Mouse (Mus musculus) lung, postnatal 0 days (tissue): ENCODE measurements around the gene Btbd11. TPM values are rescaled to one million over a fixed set of nuclear protein-coding genes. Genes with fewer than 3 reads are reported as not detected.
A peak's percentile ranks its signal among the peaks of the same experiment; 100 is the strongest.

Experiments
- ATAC-seq: fragments of 200-750 bp; cut with Nextera tagmentation; 2 replicates; pipeline ENCODE4 v1.8.0; 2017; ENCODE audit warnings: moderate library complexity
- DNase-seq: peaks from one replicate; pipeline ENCODE4 v3.0.0-alpha.2; 2016; ENCODE audit warnings: low spot score
- H3K27ac ChIP-seq: fragments of 300-500 bp; sonication (generic); 2 replicates; pipeline ENCODE4 v1.5.1; 2014; ENCODE audit warnings: antibody characterized with exemption, mild to moderate bottlenecking, low read length, mixed read lengths
- H3K27me3 ChIP-seq: fragments of 300-500 bp; sonication (generic); replicated peaks from 2 replicates; pipeline ENCODE4 v1.6.1; 2014; ENCODE audit warnings: low read length, mixed read lengths; ENCODE audit not compliant: insufficient read depth
- H3K36me3 ChIP-seq: fragments of 300-500 bp; sonication (generic); 2 replicates; pipeline ENCODE4 v1.6.1; 2014; ENCODE audit warnings: low read length, mixed read lengths; ENCODE audit not compliant: insufficient read depth
- H3K4me1 ChIP-seq: fragments of 300-500 bp; sonication (generic); 2 replicates; pipeline ENCODE4 v1.6.1; 2014; ENCODE audit warnings: antibody characterized with exemption, low read depth, low read length, mixed read lengths; ENCODE audit not compliant: insufficient read depth
- H3K4me2 ChIP-seq: fragments of 300-500 bp; sonication (generic); replicated peaks from 2 replicates; pipeline ENCODE4 v1.6.1; 2014; ENCODE audit warnings: low read depth, mild to moderate bottlenecking, low read length, moderate library complexity, mixed read lengths
- H3K4me3 ChIP-seq: fragments of 300-500 bp; sonication (generic); 2 replicates; pipeline ENCODE4 v1.5.1; 2014; ENCODE audit warnings: low read depth, low read length
- H3K9ac ChIP-seq: fragments of 300-500 bp; sonication (generic); replicated peaks from 2 replicates; pipeline ENCODE4 v1.6.1; 2014; ENCODE audit warnings: low read depth, mild to moderate bottlenecking
- H3K9me3 ChIP-seq: fragments of 300-500 bp; sonication (generic); 2 replicates; pipeline ENCODE4 v1.6.1; 2016; ENCODE audit warnings: low read length, mixed read lengths
- CTCF ChIP-seq: IDR thresholded peaks from 2 replicates; pipeline ENCODE4 v1.5.1; 2016; ENCODE audit warnings: antibody characterized with exemption, mild to moderate bottlenecking
- EP300 ChIP-seq: IDR thresholded peaks from 2 replicates; pipeline ENCODE4 v1.6.1; 2016; ENCODE audit warnings: antibody characterized with exemption, mild to moderate bottlenecking, control low read depth
- WGBS: fragments of 180-500 bp; shearing (Covaris S2); extraction: QIAGEN DNeasy Blood & Tissue Kit; methylation state at CpG from one replicate; pipeline ENCODE4 v1.1.7; 2014; 5-methylcytosine and 5-hydroxymethylcytosine counted together
- polyA plus RNA-seq: library from polyadenylated mRNA; unstranded; fragments of >200 nt; fragmentation: Nextera tagmentation; extraction: Ambion mirVana; gene quantifications from 2 replicates; pipeline ENCODE4 v1.2.1, GENCODE M21; 2015

The Btbd11 gene
- polyA plus RNA-seq, 1 experiment from 2014 or later, result 0.98 TPM

DNA sequence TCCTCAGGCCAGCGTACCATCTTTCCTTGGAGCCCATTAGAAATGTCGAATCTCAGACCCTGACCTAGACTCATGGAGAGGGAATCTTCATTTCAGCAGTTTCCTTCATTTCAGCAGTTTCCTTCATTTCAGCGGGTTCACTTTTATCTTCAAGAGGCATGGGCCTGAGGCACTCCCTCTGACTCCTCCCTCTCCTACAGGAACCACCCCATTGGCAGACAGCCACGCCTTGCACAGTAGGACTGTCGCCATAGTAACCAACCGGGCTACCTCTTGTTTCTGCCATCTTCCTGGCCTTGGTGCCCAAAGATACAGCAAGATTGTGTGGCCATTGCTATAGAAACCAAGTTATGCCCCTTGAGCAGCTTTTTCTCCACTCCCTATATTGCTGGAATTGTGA is 205.4 kb downstream of the Btbd11 start:
- no peak overlapping the region for H3K4me3 ChIP-seq
- H3K27ac ChIP-seq, result no peak overlapping the region
- H3K9me3 ChIP-seq, result no peaks in the 10 kb centered on the region
- no peak for TF ChIP-seq EP300
- TF ChIP-seq CTCF, result no peak
- no peaks in the 10 kb centered on the region for H3K4me1 ChIP-seq
- DNase-seq (peak; percentile 78), ATAC-seq (peak; percentile 78)
- no peak overlapping the region for H3K9ac ChIP-seq
- H3K4me2 ChIP-seq, result 0 out of 2 replicates have a peak overlapping the region, but pooled peaks have one; percentile 8
- H3K27me3 ChIP-seq, result no peaks in the 10 kb centered on the region
- no peaks in the 10 kb centered on the region for H3K36me3 ChIP-seq
- WGBS, result 34% methylated on average over 6 of the region's 6 CpGs

DNA sequence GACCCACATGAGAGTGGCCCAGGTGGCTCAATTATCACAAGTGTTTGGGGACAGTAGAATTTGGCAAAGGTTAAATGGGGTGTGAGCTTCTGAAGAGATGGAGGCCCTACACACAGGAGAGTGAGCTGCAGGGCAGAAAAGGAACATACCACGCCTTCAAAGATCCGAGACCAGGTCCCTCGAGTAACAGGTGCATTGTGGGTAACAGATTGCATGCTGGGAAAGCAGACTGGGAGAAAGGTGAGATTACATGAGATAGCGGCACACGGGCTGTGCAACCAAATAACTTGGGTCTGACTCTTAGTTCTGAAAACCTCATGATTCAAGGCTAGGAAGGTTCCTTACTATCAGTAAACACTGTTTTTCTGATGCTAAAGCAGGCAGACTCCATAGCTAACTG is 209.7 kb downstream of the Btbd11 start:
- ATAC-seq, result no peak

DNA sequence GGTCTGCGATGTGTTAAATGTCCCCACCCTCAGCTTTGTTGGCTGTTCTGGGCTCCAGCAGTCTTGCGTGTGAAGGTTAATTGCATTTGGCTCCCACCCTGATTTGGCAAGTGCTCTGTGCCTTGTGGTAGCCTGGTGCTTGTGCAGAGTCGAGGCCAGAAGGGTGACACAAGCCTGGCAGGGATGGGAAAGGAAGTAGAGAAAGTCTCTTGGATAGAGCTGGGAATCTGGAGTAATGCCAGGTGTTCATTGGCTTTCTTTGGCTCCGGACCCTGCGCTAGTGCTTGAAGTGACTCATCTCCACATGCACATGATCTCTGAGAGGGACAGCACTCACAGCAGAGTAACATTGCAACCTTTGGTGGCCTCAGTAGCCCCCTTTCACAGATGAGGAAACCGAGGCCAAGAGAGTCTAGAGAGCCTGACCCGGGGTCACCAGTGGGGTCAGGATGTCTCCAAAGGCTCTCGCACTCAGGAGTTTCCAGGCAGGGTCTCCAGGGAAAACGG is 211.5 kb downstream of the Btbd11 start:
- no peaks in the 10 kb centered on the region for H3K36me3 ChIP-seq
- no peak overlapping the region for H3K9ac ChIP-seq
- H3K27ac ChIP-seq, result no peak overlapping the region
- H3K9me3 ChIP-seq, result no peaks in the 10 kb centered on the region
- H3K4me1 ChIP-seq, result no peaks in the 10 kb centered on the region; the same call in 1 of the 2 replicates
- ATAC-seq (peak; percentile 63), DNase-seq (peak; percentile 62)
- WGBS, result 33% methylated on average over 9 of the region's 9 CpGs
- TF ChIP-seq EP300 (no peak), CTCF (no peak)
- no peaks in the 10 kb centered on the region for H3K27me3 ChIP-seq
- H3K4me3 ChIP-seq, result peak overlapping the region; percentile 26
- peak overlapping the region; percentile 57 for H3K4me2 ChIP-seq

More for the DNA sequence above, 209.7 kb downstream of the Btbd11 start:
- H3K4me2 ChIP-seq, result no peak overlapping the region
- no peaks in the 10 kb centered on the region for H3K27me3 ChIP-seq
- 69% methylated on average over 5 of the region's 5 CpGs for WGBS
- H3K4me3 ChIP-seq, result no peak overlapping the region
- H3K27ac ChIP-seq, result no peak overlapping the region
- TF ChIP-seq EP300, result no peak
- TF ChIP-seq CTCF, result no peak
- H3K4me1 ChIP-seq, result no peaks in the 10 kb centered on the region; the same call in 1 of the 2 replicates
- H3K9me3 ChIP-seq, result no peaks in the 10 kb centered on the region
- no peaks in the 10 kb centered on the region for H3K36me3 ChIP-seq
- DNase-seq, result no peak
- no peak overlapping the region for H3K9ac ChIP-seq

DNA sequence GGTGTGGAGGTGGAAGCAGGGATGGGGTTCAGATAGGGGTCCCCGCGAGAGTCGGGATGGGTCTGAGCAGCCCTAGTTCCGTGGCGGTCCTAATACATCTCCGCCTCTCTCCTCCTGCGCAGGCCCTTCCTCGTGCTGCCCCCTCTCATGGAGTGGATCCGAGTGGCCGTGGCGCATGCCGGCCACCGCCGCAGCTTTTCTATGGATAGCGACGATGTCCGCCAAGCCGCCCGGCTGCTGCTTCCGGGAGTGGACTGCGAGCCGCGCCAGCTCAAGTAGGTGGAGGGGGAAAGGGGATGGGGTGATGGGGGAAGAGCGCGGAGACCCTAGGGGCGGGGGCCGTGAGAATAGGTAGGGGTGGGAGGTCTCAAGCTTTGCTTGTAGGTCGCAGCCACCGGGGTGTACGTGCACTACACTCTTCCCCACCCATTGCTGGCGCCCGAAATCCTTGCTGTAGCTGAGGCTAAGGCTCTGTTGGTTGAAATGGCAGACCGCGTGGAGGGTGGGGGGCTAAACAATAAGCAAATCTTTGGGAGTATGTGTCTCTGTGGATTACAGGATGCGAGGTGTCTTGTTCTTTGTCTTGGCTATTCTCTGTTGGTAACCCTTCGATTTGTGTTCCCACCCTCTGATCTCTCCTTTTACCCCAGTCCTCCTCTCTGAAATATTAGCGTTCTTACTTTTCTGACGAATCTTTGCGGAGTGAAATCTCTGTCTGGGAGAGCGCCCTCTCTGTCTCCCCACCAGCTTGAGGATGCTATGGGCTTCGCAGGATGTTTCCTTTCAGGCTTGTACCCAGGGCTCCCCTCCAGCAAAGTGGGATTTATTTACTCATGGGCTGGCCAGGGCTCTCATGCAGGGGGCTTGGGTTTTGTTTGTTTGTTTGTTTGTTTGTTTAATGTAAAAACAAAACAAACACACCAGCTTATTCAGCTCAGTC is 212.3 kb downstream of the Btbd11 start:
- TF ChIP-seq EP300 (no peak), CTCF (no peak; the same call in 1 of the 2 replicates)
- peak overlapping the region; percentile 26 for H3K4me3 ChIP-seq

DNA sequence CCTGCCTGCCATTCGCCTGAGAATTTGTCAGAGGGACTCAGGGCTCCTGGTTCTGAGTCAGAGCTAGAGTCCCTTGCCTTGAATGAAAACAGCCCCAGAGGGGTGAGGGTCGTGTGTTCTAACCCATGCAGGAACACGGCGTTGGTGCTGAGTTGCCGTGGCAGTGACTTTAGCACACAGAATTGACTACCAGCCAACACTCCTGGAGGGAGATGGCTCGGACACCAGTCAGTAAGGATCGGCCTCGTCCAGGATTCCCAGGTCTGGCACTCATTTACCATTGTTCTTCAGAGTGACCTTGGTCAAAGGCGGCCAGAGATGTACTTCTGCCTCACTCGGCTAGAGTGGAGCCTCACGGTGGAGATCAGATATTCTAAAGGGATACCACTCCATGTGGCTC is 215.9 kb downstream of the Btbd11 start:
- Histone ChIP-seq H3K4me2 (no peak overlapping the region), H3K27me3 (no peaks in the 10 kb centered on the region), H3K27ac (no peak overlapping the region), H3K4me3 (no peak overlapping the region), H3K4me1 (no peaks in the 10 kb centered on the region; the same call in 1 of the 2 replicates), H3K9me3 (no peaks in the 10 kb centered on the region), H3K9ac (no peak overlapping the region), H3K36me3 (no peaks in the 10 kb centered on the region)
- ATAC-seq (no peak), DNase-seq (no peak)
- no peak for TF ChIP-seq EP300
- TF ChIP-seq CTCF, result no peak
- 72% methylated on average over 11 of the region's 11 CpGs for WGBS

More for the DNA sequence above, 212.3 kb downstream of the Btbd11 start:
- peak; percentile 7 for DNase-seq
- Histone ChIP-seq H3K4me2 (peak overlapping the region; percentile 57), H3K36me3 (no peaks in the 10 kb centered on the region), H3K27me3 (no peaks in the 10 kb centered on the region), H3K27ac (no peak overlapping the region), H3K4me1 (no peaks in the 10 kb centered on the region; the same call in 1 of the 2 replicates), H3K9me3 (no peaks in the 10 kb centered on the region), H3K9ac (no peak overlapping the region)
- peak; percentile 54 for ATAC-seq
- 2% methylated on average over 37 of the region's 41 CpGs for WGBS

DNA sequence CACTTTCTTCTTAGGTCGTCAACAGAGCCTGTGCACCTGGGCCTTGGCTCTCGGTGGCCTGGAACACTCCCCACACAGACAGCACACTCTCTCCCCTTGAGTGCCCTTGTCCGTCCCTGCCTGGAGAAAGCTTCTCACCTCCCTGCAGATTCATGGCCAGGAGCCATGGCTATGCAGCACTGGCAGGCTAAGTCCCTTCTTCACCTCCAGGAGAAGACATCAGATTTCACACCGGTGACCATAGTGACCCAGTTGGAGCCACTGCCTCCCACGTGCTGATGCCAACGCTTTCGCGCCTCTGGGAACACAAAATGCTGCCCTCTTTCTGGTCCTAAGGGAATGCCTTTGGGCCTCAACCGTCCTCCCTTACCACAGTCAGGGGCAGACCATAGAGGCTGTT is 217.9 kb downstream of the Btbd11 start:
- Histone ChIP-seq H3K4me2 (no peak overlapping the region), H3K36me3 (no peaks in the 10 kb centered on the region), H3K9ac (no peak overlapping the region), H3K4me3 (no peak overlapping the region), H3K27ac (no peak overlapping the region), H3K9me3 (no peaks in the 10 kb centered on the region), H3K4me1 (no peaks in the 10 kb centered on the region), H3K27me3 (no peaks in the 10 kb centered on the region)
- ATAC-seq, result no peak
- no peak for DNase-seq
- WGBS, result 63% methylated on average over 9 of the region's 9 CpGs
- no peak for TF ChIP-seq CTCF
- TF ChIP-seq EP300, result no peak
